Comparison of ENCODE assay signal across 15 mouse cellular contexts in the genomic region with DNA sequence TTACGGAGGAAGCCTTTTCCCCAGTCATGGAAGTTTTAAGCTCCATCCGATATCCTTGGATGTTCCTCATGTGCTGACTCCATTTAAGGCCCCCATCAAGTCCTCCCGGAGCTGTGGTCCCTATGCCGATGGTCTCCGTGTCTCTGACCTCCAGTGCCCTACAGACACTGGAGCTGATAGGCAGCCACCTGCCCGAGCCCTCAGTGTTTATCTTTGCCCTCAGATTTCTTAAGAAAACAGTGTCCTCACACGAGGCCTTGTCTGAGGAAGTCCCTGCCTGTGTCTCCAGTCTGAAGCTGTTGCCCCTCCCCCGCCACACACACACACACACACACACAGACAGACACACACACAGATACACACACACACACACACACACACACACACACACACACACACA. TPM values are rescaled to one million over a fixed set of nuclear protein-coding genes. Genes with fewer than 3 reads are reported as not detected.
DNase-seq lines count a peak whose midpoint lies in the region; ATAC-seq and TF ChIP-seq lines count a peak whose summit lies in the region.
"Had no signal": no experiment of that assay in that cellular context is flagged by ENCODE, and none has a peak within 500 bp of the region (broad histone marks: within the 10 kb centered on the region; RNA-seq: fewer than 3 reads in every experiment).

No protein-coding gene starts in this region.

- no peak for DNase-seq in kidney, adult 2 months
- no peak for DNase-seq in kidney, postnatal 25 days
- no peak for DNase-seq in midbrain, embryonic 11.5 days (ENCODE audit: low spot score, missing footprints)
- DNase-seq in midbrain, postnatal 0 days (ENCODE audit: low spot score): no peak
- DNase-seq in yolk sac, embryonic 10.5 days (ENCODE audit: low spot score): peak; percentile 62
- DNase-seq in hindbrain, embryonic 14.5 days (ENCODE audit: low spot score): no peak
- DNase-seq: adrenal gland, postnatal 14 days; cerebellum, adult 9-11 months; heart, adult 11 months; lung, adult 18-20 months; lung, postnatal 36 days had no signal

- no peak for TF ChIP-seq POLR2A in kidney, adult 2 months (IDR thresholded peaks at IDR 0.05; ENCODE audit: low read depth, low read length)

- no peak overlapping the region for H3K9ac ChIP-seq in midbrain, embryonic 11.5 days (ENCODE audit: low read length)
- no peak overlapping the region for H3K9ac ChIP-seq in midbrain, postnatal 0 days (replicated peaks; ENCODE audit: low read length, poor library complexity, severe bottlenecking)
- no peak overlapping the region for H3K9ac ChIP-seq in embryonic facial prominence, embryonic 15.5 days
- H3K9ac ChIP-seq in hindbrain, embryonic 14.5 days: no peak overlapping the region
- H3K9ac ChIP-seq: forebrain, embryonic 13.5 days; hindbrain, embryonic 13.5 days; neural tube, embryonic 13.5 days had no signal

- ATAC-seq in midbrain, embryonic 11.5 days (ENCODE audit: low FRiP score): 0 out of 2 replicates have a peak, but pooled peaks have one; percentile 30
- no peak for ATAC-seq in midbrain, postnatal 0 days (ENCODE audit: low FRiP score)
- no peak for ATAC-seq in embryonic facial prominence, embryonic 15.5 days (ENCODE audit: insufficient number of reproducible peaks, low FRiP score, low TSS enrichment, low read depth)
- no peak for ATAC-seq in hindbrain, embryonic 14.5 days (ENCODE audit: low FRiP score)
- ATAC-seq: forebrain, embryonic 13.5 days had no signal

- 45% methylated on average over 8 of the region's 8 CpGs for WGBS in kidney, adult 2 months
- WGBS in midbrain, embryonic 11.5 days: 71% methylated on average over 8 of the region's 8 CpGs
- WGBS in midbrain, postnatal 0 days: 84% methylated on average over 8 of the region's 8 CpGs
- WGBS in embryonic facial prominence, embryonic 15.5 days: 48% methylated on average over 8 of the region's 8 CpGs
- WGBS in hindbrain, embryonic 14.5 days: 79% methylated on average over 8 of the region's 8 CpGs

- H3K4me3 ChIP-seq in kidney, adult 2 months (ENCODE audit: insufficient read depth, low read depth, low read length): no peak overlapping the region
- no peak overlapping the region for H3K4me3 ChIP-seq in midbrain, embryonic 11.5 days (ENCODE audit: low read depth, low read length)
- H3K4me3 ChIP-seq in midbrain, postnatal 0 days (ENCODE audit: low read depth, low read length): no peak overlapping the region
- no peak overlapping the region for H3K4me3 ChIP-seq in embryonic facial prominence, embryonic 15.5 days (replicated peaks)
- H3K4me3 ChIP-seq in hindbrain, embryonic 14.5 days (replicated peaks; ENCODE audit: low read length): no peak overlapping the region
- H3K4me3 ChIP-seq: forebrain, embryonic 13.5 days; hindbrain, embryonic 13.5 days; neural tube, embryonic 13.5 days had no signal

- peak overlapping the region; percentile 76 for H3K27ac ChIP-seq in kidney, adult 2 months (ENCODE audit: insufficient read depth, low read depth, low read length)
- no peak overlapping the region for H3K27ac ChIP-seq in midbrain, embryonic 11.5 days (ENCODE audit: low read depth, low read length)
- H3K27ac ChIP-seq in midbrain, postnatal 0 days (ENCODE audit: low read depth, low read length): no peak overlapping the region
- H3K27ac ChIP-seq in embryonic facial prominence, embryonic 15.5 days (replicated peaks): peak overlapping the region; percentile 58; the same call in 1 of the 2 replicates
- no peak overlapping the region for H3K27ac ChIP-seq in hindbrain, embryonic 14.5 days
- H3K27ac ChIP-seq: forebrain, embryonic 13.5 days; hindbrain, embryonic 13.5 days; neural tube, embryonic 13.5 days had no signal

- H3K4me2 ChIP-seq in midbrain, embryonic 11.5 days: no peak overlapping the region
- no peak overlapping the region for H3K4me2 ChIP-seq in midbrain, postnatal 0 days (ENCODE audit: low read depth, low read length, poor library complexity, severe bottlenecking)
- H3K4me2 ChIP-seq in embryonic facial prominence, embryonic 15.5 days (replicated peaks): no peak overlapping the region
- no peak overlapping the region for H3K4me2 ChIP-seq in hindbrain, embryonic 14.5 days (replicated peaks)
- H3K4me2 ChIP-seq: forebrain, embryonic 13.5 days; hindbrain, embryonic 13.5 days; neural tube, embryonic 13.5 days had no signal

- TF ChIP-seq CTCF in kidney, adult 2 months (conservative IDR thresholded peaks at IDR 0.05; ENCODE audit: insufficient read depth, insufficient read length, low read depth, low read length): no peak
- TF ChIP-seq CTCF in midbrain, postnatal 0 days (IDR thresholded peaks at IDR 0.05): no peak

- H3K9me3 ChIP-seq in midbrain, embryonic 11.5 days (ENCODE audit: control insufficient read depth, low read length): no peaks in the 10 kb centered on the region
- H3K9me3 ChIP-seq in midbrain, postnatal 0 days (ENCODE audit: low read length): no peaks in the 10 kb centered on the region
- H3K9me3 ChIP-seq in embryonic facial prominence, embryonic 15.5 days (replicated peaks): no peaks in the 10 kb centered on the region
- H3K9me3 ChIP-seq in hindbrain, embryonic 14.5 days (ENCODE audit: control insufficient read depth, low read length): no peaks in the 10 kb centered on the region
- H3K9me3 ChIP-seq: forebrain, embryonic 13.5 days; hindbrain, embryonic 13.5 days; neural tube, embryonic 13.5 days had no signal

- no peaks in the 10 kb centered on the region for H3K36me3 ChIP-seq in kidney, adult 2 months (ENCODE audit: control insufficient read depth, insufficient read depth, low read length)
- no peaks in the 10 kb centered on the region for H3K36me3 ChIP-seq in midbrain, embryonic 11.5 days (ENCODE audit: control insufficient read depth, insufficient read depth, low read length)
- no peaks in the 10 kb centered on the region for H3K36me3 ChIP-seq in midbrain, postnatal 0 days (ENCODE audit: insufficient read depth, low read length)
- H3K36me3 ChIP-seq in embryonic facial prominence, embryonic 15.5 days: 0 out of 2 replicates have a peak, but pooled peaks cover 3% of the 10 kb centered on the region
- no peaks in the 10 kb centered on the region for H3K36me3 ChIP-seq in hindbrain, embryonic 14.5 days (replicated peaks; ENCODE audit: control insufficient read depth, insufficient read depth)

- peaks cover 40% of the 10 kb centered on the region for H3K4me1 ChIP-seq in kidney, adult 2 months (ENCODE audit: control insufficient read depth, insufficient read depth, low read length)
- 0 out of 2 replicates have a peak, but pooled peaks cover 3% of the 10 kb centered on the region for H3K4me1 ChIP-seq in midbrain, embryonic 11.5 days (ENCODE audit: control insufficient read depth, insufficient read depth, low read length)
- peaks cover 4% of the 10 kb centered on the region; the same call in 1 of the 2 replicates for H3K4me1 ChIP-seq in midbrain, postnatal 0 days (ENCODE audit: insufficient read depth, low read length)
- H3K4me1 ChIP-seq in embryonic facial prominence, embryonic 15.5 days: peaks cover 2% of the 10 kb centered on the region
- no peaks in the 10 kb centered on the region for H3K4me1 ChIP-seq in hindbrain, embryonic 14.5 days (replicated peaks; ENCODE audit: control insufficient read depth, insufficient read depth, low read length)

- H3K27me3 ChIP-seq in kidney, adult 2 months (replicated peaks; ENCODE audit: control insufficient read depth, insufficient read depth, low read length): no peaks in the 10 kb centered on the region
- H3K27me3 ChIP-seq in midbrain, embryonic 11.5 days (ENCODE audit: control insufficient read depth, insufficient read depth, low read length): no peaks in the 10 kb centered on the region
- no peaks in the 10 kb centered on the region for H3K27me3 ChIP-seq in midbrain, postnatal 0 days (ENCODE audit: insufficient read depth, low read length)
- H3K27me3 ChIP-seq in embryonic facial prominence, embryonic 15.5 days: no peaks in the 10 kb centered on the region
- no peaks in the 10 kb centered on the region for H3K27me3 ChIP-seq in hindbrain, embryonic 14.5 days (ENCODE audit: control insufficient read depth, insufficient read depth, low read length)
- H3K27me3 ChIP-seq: forebrain, embryonic 13.5 days; hindbrain, embryonic 13.5 days; neural tube, embryonic 13.5 days had no signal

RNA-seq across cellular contexts. Expression of a gene that starts 55.0 kb away (rescaled TPM):
- 34.4 and 35.4 TPM in 2 replicates for polyA plus RNA-seq in kidney, adult 2 months (2012; rRNA removed)
- 24.5 and 28.8 TPM in 2 replicates for polyA plus RNA-seq in midbrain, embryonic 11.5 days (2014; fragmentation: Nextera tagmentation; extraction: Ambion mirVana)
- 18.5 and 19.1 TPM in 2 replicates for total RNA-seq in midbrain, postnatal 0 days (2014; rRNA removed)
- polyA plus RNA-seq in midbrain, postnatal 0 days (2015; fragmentation: Nextera tagmentation; extraction: Ambion mirVana): 30.1 and 30.4 TPM in 2 replicates
- polyA plus RNA-seq in embryonic facial prominence, embryonic 15.5 days (2015; fragmentation: Nextera tagmentation; extraction: Ambion mirVana): 15.9 and 17.7 TPM in 2 replicates
- 38.4 and 40.3 TPM in 2 replicates for polyA plus RNA-seq in hindbrain, embryonic 14.5 days (2014; fragmentation: Nextera tagmentation; extraction: Ambion mirVana)

Comparison
In these comparisons a context has a peak if more than half of its experiments do, and no peak if none do; other contexts are left out.
1. H3K27ac ChIP-seq: peak in kidney, adult 2 months (single experiment) and embryonic facial prominence, embryonic 15.5 days (single experiment); none in midbrain, embryonic 11.5 days (single experiment), midbrain, postnatal 0 days (single experiment) and hindbrain, embryonic 14.5 days (single experiment).